Mouse (Mus musculus) gastrocnemius, adult 18-20 months (tissue): ENCODE results near the gene Fthl17a. TPM values are rescaled to one million over a fixed set of nuclear protein-coding genes. Genes with fewer than 3 reads are reported as not detected.

ENCODE experiments used
- DNase-seq: peaks from one replicate; pipeline ENCODE4 v3.0.0; 2021; ENCODE audit warnings: low spot score
- long read RNA-seq, 2 experiments: library from polyadenylated mRNA; stranded (forward); transcript quantifications; one replicate each; pipeline ENCODE4 v2.0.0; 2021
- total RNA-seq, 2 experiments: library from RNA; stranded (reverse); gene quantifications; 2 replicates each; pipeline ENCODE4 v1.2.3; 2021

The Fthl17a gene
- not detected for total RNA-seq
- long read RNA-seq, experiment 1: 0 reads
- long read RNA-seq, experiment 2: 0 reads

DNA sequence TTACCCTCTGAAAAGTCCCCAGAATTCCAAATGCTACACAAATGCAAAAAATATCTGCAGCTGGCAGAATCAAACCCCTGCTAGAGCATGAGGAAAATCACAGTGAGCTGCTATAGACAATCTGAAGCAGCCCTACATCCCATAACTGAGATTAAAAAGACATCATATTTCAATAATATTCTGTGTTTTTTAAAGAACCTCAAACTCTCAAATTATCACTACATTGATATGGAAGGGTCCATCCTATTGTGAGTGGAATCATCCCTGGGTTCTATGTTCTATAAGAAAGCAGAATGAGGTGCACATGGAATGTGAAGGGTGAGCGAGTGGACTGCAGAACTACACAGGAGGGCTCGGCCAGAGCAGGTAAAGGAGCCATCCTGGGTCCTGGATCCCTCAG lies at the start of gene Fthl17a:
Gene Fthl17a, plus strand, starts transcription at position 301 of the 400 bp plus-strand sequence.
- no peak for DNase-seq

DNA sequence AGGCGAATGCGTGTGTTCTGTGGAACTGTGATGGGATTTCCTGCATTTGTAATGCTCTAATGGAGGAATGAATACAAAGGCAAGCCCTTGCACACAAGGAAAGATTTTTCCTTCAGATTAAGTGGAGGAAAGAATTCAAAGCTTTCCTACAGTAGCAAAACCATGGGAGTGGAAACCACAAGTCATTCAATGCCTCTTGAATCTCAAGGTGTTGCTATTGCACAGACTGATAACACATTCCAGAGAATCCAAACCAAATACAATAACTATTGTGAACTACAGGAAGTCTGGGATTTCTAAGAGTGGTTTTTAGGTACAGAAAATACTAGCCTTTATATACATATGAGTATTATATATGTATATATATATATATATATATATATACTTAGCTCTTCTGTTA lies 42.5 kb upstream of the Fthl17a start:
- DNase-seq: no peak

DNA sequence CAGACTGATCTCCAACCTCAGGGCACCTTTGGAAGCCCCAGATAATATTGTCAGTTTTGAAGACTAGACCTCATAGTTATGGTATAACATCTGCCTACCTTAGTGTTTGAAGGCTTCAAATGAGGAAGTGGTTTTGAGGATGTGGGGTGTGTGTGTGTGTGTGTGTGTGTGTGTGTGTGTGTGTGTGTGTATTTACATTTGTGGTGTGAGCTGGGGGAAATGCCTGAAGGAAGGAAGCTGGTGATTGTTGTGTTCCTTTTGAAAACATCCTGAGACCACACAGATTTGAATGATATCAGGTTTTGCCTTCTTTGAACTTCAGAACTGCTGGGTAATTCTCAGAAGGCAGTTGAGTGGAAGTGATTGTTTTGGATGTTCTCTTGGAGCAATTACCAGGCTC lies 22.6 kb upstream of the Fthl17a start:
- DNase-seq: no peak

DNA sequence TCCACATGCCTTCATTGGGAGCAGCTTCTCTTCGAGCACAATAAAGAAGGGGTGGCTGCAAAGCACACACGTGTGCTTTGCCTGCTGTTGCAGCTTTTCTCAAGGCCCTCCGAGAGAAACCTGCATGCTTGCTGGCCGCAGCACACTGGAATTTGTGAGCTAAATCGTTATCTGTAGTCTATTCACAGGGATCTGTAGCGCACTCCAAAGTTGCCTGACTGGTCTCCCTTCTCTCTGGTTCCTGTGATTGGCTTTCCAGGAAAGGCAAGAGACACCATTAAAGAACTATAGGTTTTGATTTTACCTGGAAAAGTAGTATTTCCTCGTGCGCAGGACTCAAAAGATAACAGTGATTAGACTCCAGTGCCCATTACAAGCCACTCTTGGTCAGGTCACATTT lies 22.3 kb downstream of the Fthl17a start:
- DNase-seq: no peak

DNA sequence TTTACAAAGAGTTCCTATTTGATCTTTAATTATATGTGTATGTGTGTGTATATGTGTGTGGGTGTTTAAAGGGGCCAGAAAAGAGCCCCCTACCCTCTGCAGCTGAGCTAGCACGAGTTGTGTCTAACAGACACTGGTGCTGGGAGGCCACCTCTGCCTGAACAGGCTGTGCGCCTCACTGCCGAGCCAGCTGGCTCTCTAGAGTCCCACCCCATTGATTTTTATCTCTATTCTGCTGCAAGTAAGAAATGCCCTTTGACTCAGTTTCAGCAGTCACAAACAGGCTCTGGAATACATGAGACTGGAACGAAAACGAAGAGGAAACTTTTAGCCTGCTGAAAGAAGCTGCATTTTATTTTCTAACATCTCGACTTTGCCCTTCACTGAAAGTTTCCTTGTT lies 22.8 kb downstream of the Fthl17a start:
- no peak for DNase-seq

DNA sequence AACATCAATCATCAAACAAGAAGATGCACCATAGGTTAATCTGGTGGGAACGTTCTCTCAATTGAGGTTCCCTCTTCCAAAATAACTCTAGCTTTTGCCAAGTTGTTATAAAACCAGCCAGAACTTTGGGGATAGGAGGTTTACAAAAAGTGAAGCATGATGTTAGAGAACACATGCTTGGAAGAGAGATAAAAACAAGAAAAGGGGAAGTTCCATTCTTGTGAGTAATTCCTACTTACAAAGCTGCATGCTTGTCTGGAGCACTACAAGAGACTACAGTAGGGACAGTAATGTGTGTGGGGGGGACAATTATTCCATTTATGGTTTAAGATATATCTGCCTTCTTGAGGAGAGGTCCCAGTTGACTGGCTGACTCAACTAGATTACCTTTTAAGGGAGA lies 40.4 kb downstream of the Fthl17a start:
- DNase-seq: no peak

DNA sequence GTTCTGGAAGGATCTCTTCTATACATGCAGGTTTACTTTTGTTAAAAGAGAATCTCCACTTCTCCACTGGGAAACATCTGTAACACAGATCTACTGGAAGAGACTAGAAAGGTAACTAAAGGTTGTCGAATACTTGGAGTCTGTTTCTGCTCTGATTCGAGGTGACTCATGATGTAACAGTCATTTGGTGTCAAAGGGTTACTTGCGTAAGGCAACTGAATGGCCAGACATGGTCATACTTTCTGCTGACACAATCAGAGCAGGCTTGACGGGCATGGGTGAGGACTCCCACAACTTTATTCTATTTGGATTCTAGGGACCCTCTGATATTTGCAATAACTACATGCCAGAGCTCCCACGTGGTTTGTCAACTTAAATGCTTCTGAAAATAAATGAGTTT lies 43.3 kb downstream of the Fthl17a start:
- no peak for DNase-seq

DNA sequence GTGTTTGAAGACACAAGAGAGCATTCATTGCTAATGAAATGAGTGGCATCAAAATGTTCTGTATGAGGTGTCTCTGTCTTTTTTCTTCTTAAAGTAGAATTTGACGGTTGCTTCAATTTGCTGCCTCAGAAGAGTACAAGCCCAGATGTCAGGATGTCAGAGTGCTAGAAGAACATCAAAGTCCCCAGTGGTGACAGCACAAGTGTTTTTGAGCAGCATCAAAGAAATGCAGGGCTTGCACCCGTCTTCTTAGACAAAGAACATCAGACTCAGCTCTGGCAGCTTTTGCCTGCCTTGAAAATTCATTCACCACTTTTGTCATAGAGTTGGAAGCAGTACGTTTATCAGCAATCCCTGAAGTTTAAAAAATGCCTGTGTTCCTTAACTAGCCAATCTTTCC lies 44.5 kb downstream of the Fthl17a start:
- DNase-seq: no peak

DNA sequence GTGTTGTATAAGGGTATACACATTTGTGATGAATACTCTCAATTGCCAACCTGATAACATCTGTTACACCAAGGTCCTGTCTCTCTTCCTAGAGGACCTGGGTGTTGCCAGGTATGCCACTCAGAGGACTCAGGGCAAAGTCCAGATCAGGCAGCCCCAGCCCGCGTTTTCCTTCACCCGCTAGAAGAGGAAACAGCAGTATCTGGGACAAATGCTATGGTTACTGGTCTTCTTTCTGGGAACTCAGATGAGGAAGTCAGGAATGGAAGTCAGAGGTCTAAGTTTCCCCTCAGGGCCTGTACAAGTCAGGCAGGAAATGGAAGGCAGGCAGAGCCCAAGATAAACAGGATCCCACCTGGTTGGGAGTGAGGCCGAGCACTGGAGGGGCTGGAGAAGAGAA lies 55.2 kb downstream of the Fthl17a start:
- DNase-seq: no peak

DNA sequence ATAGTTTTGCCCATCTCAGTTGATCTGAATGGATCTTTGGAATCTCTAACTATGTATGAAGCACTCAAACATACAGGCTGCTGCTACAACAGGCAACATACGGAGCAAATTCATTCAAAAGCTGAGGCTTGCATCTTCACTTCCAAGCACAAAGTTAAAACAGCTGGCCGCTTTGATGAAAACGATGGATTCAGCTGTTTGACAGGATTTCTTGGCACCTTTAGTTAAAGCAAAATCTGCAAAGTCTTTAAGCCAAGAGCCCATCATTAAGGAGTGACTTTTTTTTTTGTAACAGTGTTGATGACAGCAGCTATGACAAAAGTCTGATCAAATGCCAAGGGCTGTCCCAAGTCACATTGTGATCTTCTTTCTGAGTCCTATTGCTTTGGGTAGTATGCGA lies 69.1 kb downstream of the Fthl17a start:
- no peak for DNase-seq

DNA sequence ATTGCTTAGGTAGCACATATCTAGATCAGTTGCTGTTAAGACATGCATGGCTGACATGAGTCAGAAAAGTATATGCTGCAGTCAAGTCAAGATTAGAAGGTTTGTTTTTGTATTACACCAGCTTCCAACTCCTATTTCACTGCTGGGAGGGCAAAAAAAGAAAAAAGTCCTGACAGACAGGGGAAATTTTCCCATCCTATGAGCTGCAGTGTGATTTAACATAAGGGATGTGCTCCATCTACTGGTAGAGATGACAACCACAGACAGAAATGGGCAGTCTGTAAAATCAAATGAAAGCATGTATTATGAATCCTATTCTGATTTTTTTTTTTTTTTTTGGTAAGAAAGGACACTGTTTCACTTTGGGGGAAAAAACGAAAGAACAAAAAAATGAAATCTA lies 69.7 kb downstream of the Fthl17a start:
- no peak for DNase-seq
